Mouse (Mus musculus): Measurements from ENCODE around the gene H2bfm.
"Not testable (repeated sequence)": the region's sequence is repeated elsewhere in the genome, so short reads cannot be mapped to it uniquely, and the experiment has no call there.

H2bfm gene

GRCm38 (mm10) chrX:136927031-136927430 is at the start of gene H2bfm:
Gene H2bfm (plus strand): TSS chrX:136927325.
- DNase-seq (ENCODE audit: low spot score in 2 of 2) = no peak

DNA sequence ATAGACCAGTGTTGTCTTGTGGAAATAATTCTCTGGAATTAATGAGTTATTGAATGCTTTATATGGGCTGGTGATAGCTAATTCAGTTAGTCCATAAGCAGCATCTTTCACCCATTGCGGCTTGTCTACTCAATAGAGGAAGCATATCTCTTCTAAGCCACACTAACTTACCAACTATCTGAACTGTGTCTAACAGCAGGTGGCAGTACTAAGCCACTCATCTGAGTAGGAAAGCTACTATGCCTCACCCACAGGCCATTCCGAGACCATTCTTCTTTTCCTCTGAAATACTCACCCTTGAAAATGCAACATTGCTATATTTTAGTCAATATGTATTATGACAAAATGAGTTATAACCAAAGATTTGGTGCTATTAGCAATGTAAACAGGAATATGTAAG is 31.4 kb upstream of the H2bfm start:
- no peak for DNase-seq (ENCODE audit: low spot score in 2 of 2)

- no peak for DNase-seq (ENCODE audit: low spot score in 2 of 2)
Measured at GRCm38 (mm10) chrX:136904369-136904768, 22.8 kb upstream of the H2bfm start.

DNA sequence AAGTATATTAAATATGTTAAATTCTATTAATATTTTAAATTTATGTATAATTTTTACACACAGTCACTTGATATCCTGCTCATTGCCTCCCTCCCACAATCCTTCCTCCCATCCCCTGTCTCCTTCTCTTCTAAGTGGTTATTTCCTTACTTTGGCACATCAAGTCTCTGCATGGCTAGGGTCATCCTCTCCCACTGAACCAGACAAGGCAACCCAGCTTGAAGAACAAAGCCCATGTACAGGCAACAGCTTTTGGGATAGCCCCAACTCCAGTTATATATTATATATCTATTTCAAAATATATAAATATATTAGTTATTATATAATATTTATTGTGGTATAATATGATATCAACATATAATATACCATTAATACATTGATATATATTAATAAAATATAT is 1.3 kb upstream of the H2bfm start:
- no peak for DNase-seq (ENCODE audit: low spot score in 2 of 2)

GRCm38 (mm10) chrX:136937985-136938384 is 10.9 kb downstream of the H2bfm start:
- DNase-seq (ENCODE audit: low spot score in 2 of 2) = no peak

DNA sequence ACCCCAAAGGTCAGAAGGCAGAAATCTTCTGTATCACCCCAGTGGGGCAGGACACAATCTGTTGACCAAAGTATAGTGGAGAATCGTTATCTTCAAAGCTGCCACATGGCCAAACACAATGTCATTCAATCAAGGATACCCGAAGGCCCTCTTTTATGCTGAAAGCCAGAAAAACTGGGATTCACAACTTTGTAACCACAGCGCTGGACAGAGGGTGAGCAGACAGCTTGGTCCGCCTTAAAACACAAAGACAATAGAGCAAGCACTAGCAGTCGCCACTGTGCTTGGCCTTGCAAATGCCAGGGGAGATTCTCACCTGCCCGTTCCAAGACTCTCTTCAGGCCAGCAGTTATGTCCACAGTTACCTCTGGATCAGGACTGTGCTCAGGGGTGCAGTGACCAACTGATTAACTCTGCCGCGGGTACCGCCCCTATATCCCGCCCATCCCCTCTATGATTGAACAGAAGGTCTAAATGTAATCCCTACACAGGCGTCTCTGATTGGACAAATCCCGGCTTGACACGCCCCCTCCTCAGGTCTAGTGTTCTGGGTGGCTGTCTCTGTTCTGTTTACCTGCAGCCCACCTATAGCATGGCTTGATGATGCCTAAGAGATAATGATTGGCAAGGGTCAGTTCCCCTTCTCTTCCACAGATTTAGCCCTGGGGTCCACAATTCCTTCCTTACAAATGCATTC is 30.6 kb downstream of the H2bfm start:
- DNase-seq (ENCODE audit: low spot score in 2 of 2) = peak; percentile 20 to 69

DNA sequence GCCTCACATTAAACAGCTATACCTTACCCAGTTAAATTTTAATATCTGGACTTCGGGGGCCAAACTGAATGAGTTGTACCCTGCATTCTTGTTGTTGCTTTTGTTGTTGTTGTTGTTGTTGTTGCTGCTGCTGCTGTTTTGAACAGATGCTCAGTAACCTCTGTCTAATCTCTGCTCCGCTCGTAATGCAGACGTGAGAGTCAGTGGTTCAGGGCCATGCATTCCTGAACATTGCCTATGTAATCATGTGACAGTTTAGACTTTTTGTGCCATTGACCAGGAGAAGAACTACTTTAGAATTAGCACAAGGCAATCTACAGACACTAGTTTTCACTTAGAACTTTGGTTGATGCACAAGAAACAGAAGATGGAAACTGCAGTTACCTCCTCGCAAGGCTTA is 31.2 kb downstream of the H2bfm start:
- DNase-seq (ENCODE audit: low spot score in 2 of 2) = not testable (repeated sequence)

- no peak for DNase-seq (ENCODE audit: low spot score in 2 of 2)
Measured at GRCm38 (mm10) chrX:136959688-136960087, 32.6 kb downstream of the H2bfm start.

GRCm38 (mm10) chrX:136975397-136975796 is 48.3 kb downstream of the H2bfm start, which contains the start of gene Tmsb15b2:
Gene Tmsb15b2 (minus strand): TSS chrX:136975497.
- DNase-seq (ENCODE audit: low spot score in 2 of 2) = not testable (repeated sequence)

DNA sequence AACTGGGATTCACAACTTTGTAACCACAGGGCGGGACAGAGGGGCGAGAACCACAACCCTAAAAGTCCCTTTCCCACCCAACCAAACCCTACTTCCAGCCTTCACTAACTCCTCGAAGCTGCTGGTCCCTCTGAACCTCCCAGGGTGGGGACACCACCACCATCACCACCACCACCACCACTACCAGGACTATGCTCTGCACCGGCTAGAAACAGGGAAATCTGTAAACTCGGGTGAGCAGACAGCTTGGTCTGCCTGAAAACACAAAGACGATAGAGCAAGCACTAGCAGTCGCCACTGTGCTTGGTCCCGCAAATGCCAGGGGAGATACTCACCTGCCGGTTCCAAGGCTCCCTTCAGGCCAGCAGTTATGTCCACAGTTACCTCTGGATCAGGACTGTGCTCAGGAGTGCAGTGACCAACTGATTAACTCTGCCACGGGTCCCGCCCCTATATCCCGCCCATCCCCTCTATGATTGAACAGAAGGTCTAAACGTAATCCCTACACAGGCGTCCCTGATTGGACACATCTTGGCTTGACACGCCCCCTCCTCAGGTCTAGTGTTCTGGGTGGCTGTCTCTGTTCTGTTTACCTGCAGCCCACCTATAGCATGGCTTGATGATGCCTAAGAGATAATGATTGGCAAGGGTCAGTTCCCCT is 49.4 kb downstream of the H2bfm start, which contains the start of the genes Tmsb15l and Tmsb15b1:
Gene Tmsb15l (minus strand): TSS at position 446 of the 661 bp plus-strand sequence.
Gene Tmsb15b1 (minus strand): TSS at position 451 of the 661 bp plus-strand sequence.
- DNase-seq (ENCODE audit: low spot score in 2 of 2) = peak in 1 of 2 experiments; percentile 29
